Mouse (Mus musculus) gastrocnemius, adult 2 months (tissue): ENCODE data around the gene Cdca3. TPM values are rescaled to one million over a fixed set of nuclear protein-coding genes. Genes with fewer than 3 reads are reported as not detected.

Source experiments
- DNase-seq: peaks from one replicate; pipeline ENCODE4 v3.0.0; 2022
- H3K27ac ChIP-seq: fragments of 200-600 bp; 2 replicates; pipeline ENCODE4 v1.8.1; 2022; ENCODE audit warnings: mild to moderate bottlenecking
- H3K4me3 ChIP-seq: fragments of 200-600 bp; 2 replicates; pipeline ENCODE4 v1.8.1; 2022; ENCODE audit warnings: mild to moderate bottlenecking, moderate library complexity
- CTCF ChIP-seq: fragments of 200-600 bp; IDR thresholded peaks from 2 replicates; pipeline ENCODE4 v1.8.1; 2022; ENCODE audit warnings: antibody characterized with exemption, mild to moderate bottlenecking, moderate library complexity
- intact Hi-C: fragments of 180-260 bp; cut with DNase I; formaldehyde crosslinking; loops from one replicate; pipeline ENCODE4 v1.15.1; 2025
- total RNA-seq, 2 experiments: library from RNA; stranded (reverse); gene quantifications; 2 replicates each; pipeline ENCODE4 v1.2.3; 2021

The Cdca3 gene
- total RNA-seq, 2 experiments from 2014 or later, result 0.26 to 0.31 TPM

DNA sequence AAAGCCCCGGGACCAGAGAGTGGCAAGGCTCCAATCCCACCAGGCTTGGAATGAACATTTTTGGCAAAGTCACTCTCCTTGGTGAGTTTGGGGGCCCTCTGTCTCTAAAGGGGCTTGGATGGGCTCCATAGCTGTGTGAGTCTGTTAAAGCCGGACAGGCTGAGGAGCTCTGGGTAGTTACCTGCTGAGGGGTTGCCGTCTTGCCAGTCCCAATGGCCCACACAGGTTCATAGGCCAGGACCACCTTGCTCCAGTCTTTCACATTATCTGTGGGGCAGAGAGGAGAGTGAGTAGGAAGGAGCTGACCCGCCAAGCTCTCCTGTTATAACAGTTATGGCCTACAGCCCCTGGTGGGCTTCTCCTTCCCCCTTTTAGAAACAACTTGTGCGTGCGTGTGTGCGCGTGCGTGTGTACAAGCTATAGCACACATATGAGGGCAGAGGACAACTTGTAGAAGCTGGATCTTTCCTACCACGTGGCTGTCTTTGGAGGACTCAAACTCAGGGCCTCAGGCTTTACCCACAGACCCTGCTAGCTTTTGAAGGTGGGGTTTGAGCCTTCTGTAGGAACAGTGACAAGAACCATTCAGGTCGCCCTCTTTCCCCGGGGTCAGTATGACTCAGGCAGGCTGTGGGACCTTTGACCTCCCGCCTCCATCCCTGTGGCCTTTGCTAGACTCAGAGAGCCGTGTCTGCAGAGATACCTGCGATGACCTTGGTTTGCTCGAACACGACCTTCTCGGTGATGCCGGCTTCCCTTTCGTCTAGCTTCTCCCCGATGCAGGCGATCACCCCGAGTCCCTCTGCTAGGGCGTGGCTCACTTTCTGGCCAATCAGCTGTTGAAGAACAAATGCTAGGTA is 17.4 kb upstream of the Cdca3 start:
- H3K27ac ChIP-seq, result peak overlapping the region; percentile 99
- DNase-seq, result peak; percentile 50

DNA sequence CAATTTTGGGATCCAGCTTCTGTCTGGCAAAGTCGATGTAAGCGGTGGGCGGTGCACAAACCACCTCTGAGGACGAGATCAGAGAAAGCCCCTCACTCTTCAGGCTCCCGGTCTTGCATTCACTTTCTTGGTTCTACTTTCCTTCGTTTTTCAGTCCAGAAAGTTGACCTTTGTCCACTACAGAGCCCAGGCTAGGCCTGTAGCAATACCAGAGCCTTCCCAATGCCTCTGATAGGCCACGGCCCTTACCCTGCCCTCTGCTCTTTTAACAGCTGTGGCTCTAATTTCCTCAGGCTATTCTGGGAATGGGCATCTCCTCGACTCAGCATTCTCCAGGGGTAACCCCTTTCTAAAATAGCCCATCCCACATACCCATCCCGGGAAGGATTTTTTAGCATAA is 16.5 kb upstream of the Cdca3 start:
- no peak for TF ChIP-seq CTCF
- DNase-seq, result peak; percentile 78
- intact Hi-C loops, result no loop called here
- Histone ChIP-seq H3K27ac (peak overlapping the region; percentile 99), H3K4me3 (peak overlapping the region; percentile 90)

More for the DNA sequence above, 17.4 kb upstream of the Cdca3 start:
- TF ChIP-seq CTCF, result no peak
- intact Hi-C loops, result no loop called here
- H3K4me3 ChIP-seq, result peak overlapping the region; percentile 90

DNA sequence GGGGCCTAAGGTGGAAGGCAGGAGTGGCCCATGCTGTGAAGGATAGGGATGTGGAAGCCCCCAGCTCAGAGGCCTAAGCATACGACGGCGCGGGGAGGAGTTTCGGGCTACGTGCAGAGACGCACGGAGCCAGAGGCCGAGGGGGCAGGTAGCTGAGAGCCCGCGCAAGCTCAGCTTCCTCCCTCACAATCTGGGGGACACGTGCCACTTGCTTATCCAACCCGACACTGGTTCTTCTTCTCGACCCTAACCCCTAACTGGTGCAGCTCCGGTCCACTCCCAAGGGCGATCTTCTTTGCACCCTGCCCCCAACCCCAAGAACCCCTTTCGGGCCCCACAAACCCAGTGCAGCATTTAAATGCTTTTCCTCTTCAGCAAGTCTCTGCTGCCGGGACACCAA is 15.9 kb upstream of the Cdca3 start:
- TF ChIP-seq CTCF, result no peak
- Histone ChIP-seq H3K4me3 (peak overlapping the region; percentile 90), H3K27ac (peak overlapping the region; percentile 99)
- intact Hi-C loops, result no loop called here
- peak; percentile 88 for DNase-seq

DNA sequence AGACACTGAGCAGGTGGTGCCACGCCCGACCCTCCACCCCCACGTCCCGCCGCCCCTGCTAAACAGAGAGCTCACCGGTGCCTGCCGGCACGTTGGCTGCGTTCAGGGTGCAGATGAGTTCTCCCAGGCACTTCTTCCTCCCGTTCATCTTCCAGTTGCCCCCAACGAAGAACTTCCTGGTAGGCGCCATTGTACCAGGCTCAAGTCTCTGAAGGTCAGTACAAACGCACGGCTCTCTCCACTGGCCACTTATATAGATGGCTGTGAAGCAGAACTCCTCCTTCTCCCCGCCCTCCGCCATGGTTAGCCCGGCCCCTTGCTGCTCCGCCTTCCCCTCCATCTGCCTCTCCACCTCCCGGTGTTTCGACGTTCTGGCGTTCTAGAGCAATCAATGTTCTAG is 15.4 kb upstream of the Cdca3 start, which contains the start of gene Tpi1:
Gene Tpi1 (minus strand): TSS at position 364 of the 400 bp plus-strand sequence.
- peak within 1 kb of the TSS; percentile 90 for H3K4me3 ChIP-seq
- peak; percentile 8; the same call in 1 of the 2 replicates for TF ChIP-seq CTCF
- peak; percentile 95 for DNase-seq
- intact Hi-C loops, result loop anchor here (2.0 kb wide), 1 partner anchor 15 kb away; the partner anchor contains the start of genes Cdca3 and Usp5
- H3K27ac ChIP-seq, result peak within 1 kb of the TSS; percentile 99

DNA sequence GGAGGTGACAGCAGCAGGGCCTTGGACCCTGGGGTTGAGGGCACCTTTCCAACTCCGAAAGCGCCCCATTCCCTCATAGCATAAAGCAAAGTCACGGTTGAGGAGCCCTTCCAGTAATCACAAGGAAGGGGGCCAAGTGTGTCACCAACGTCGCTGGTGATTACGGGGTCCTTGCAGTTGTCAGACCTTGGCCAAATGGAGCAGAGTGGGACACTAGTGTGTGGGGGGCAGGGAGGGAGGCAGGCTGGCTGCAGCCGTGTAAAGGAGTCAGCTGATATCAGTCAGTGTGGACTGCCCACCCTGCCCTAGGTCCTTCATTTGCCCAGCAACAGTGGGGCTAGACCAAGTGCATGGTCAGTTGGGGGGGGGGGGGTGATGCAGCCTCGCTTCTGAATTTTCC is 14.9 kb upstream of the Cdca3 start:
- Histone ChIP-seq H3K4me3 (peak overlapping the region; percentile 90), H3K27ac (peak overlapping the region; percentile 99)
- no peak for TF ChIP-seq CTCF
- intact Hi-C loops, result loop anchor here (2.0 kb wide), 1 partner anchor 14 kb away; the partner anchor contains the start of genes Cdca3 and Usp5
- DNase-seq, result no peak

DNA sequence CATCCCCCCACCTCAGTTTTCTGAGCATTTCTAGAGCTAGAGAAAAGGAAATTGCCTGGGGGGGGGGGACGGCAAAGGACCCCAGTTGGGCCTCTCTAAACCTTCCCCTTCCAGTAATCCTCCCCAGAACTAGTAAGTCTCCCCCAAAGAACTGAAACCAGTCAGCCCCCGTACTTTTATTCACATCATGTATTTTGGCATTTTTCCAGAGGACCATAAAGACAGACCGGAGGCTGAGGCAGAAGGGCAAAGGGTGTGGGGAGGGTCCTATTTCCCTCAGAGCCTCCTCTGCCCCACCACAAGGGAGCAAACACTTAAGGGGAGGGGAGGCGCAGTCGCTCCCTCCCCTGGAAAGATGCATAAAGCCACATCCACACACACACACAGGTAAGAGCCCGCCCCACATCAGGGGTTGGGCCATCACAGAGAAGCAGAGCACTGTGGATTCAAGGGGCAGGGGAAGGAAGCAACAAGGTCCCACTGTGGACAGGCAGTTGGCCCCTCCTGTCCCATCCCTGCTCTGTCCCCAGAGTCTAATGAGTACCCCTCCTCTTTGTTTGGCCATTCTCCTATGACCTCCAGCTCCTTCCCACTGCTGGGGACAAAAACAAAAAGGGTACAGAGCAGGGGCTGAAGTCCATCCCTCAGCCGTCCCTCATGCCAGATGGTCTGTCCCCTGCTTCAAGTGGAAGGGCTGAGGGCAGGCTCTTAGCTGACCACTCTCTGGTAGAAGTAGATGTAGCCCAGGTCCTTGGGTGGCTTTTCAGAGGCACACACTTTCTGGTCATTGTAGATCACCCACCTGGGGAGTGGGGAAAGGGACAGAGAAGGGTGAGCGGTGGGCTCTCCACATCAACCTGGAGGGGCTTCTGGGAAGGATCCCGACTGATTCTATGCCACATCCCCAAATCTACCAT is 14.2 kb upstream of the Cdca3 start:
- no peak for TF ChIP-seq CTCF
- intact Hi-C loops, result loop anchor here (2.0 kb wide), 1 partner anchor 14 kb away; the partner anchor contains the start of genes Cdca3 and Usp5
- peak; percentile 17 for DNase-seq
- H3K27ac ChIP-seq, result no peak overlapping the region
- H3K4me3 ChIP-seq, result no peak overlapping the region

DNA sequence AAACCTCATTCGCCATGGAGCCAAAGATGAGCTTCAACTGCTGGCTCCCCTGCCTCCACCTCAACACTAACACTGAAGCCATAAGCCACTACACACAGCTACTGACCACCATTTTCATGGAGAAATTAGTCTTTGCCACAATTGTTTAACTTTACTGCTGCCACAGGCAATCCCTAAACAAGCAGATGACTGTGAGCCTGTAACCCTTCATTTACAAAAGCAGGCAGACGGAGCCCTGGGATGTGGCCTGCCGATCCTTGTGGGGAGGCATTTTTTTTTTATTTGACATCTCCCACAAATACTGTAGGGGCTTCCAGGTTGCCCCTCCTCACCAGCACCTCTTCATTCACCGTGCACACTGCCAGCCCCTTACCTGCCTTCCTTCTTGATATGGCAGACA is 12.7 kb upstream of the Cdca3 start:
- TF ChIP-seq CTCF, result no peak
- Histone ChIP-seq H3K4me3 (no peak overlapping the region), H3K27ac (no peak overlapping the region)
- DNase-seq, result peak; percentile 12
- intact Hi-C loops, result no loop called here

DNA sequence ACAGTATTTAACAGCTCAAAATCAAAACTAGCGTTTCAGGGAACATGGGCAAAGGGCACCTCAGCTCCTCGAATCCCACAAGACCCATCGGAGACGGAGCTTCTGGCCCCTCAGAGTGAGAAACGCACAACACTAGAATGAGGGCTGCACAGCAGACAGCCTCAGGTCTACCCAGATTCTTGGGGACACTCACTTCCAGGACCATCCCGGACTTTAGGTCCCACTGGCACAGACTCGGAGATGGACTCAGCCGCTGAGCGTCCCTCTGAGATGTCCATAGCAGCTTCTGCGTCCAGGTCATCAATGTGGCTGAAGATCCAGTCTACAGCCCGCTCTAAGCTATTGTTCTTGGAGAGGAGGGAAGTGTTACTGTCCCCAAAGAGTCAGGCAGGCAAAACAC is 12.2 kb upstream of the Cdca3 start:
- peak; percentile 4 for DNase-seq
- intact Hi-C loops, result no loop called here
- H3K4me3 ChIP-seq, result no peak overlapping the region
- no peak overlapping the region for H3K27ac ChIP-seq
- no peak for TF ChIP-seq CTCF

DNA sequence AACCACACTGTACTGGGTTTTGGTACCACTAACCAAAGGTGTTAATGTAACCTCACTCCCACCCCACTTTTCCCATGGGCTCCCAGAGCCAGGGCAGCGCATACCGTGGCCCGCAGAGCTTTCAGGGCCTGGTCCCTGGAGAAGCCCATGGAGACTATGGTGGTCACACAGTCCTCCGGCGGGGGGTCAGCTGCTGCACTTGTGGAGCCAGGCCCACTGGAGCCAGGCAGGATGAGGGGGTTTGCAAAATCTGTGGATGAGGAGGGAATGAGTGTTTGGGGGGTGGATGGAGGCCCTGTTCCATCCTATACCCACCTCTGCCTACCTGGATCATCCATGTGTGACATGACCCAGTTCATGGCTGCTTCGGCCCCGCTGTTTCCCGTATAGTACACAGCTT is 11.8 kb upstream of the Cdca3 start:
- H3K27ac ChIP-seq, result no peak overlapping the region
- intact Hi-C loops, result no loop called here
- H3K4me3 ChIP-seq, result no peak overlapping the region
- peak; percentile 20 for DNase-seq
- TF ChIP-seq CTCF, result no peak

DNA sequence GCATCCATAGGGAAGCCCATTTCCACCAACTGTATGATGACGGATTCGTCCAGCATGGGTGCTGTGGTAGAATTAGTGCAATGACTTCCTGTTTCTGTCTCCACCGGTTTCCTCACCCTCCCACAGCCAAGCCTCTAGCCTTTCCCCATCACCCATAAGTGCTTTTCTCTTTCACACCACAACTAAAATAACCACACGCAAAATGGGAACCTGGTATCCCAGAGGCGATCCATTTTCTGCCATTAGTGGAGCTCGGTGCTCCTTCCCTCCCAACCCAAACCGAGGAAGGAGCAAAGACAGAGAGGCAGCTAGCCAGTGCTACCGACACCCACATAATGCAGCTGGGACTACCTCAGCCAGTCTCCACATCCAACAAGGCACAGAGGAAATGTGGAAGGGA is 11.4 kb upstream of the Cdca3 start:
- H3K4me3 ChIP-seq, result no peak overlapping the region

DNA sequence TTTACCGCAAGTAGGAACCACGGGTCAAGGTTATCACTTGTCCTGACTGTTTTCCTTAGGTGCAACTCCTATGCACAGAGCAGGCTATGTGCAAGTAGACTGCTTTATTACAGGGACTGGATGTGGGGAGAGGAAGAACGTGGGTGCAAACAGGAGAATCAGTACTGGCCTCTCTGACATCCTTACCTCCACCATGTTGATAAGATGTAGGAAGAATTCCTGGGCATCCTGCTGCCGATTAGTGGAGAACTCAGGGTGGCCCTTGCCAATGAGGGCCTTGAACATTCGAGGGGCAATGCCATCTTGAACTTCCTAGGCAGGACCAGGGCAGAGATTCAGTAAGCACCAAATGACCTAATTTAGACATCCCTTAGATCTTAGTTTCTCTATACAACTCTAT is 8.5 kb upstream of the Cdca3 start:
- Histone ChIP-seq H3K4me3 (no peak overlapping the region), H3K27ac (no peak overlapping the region)
- intact Hi-C loops, result no loop called here
- DNase-seq, result peak; percentile 5
- no peak for TF ChIP-seq CTCF

More for the DNA sequence above, 11.4 kb upstream of the Cdca3 start:
- no peak overlapping the region for H3K27ac ChIP-seq
- DNase-seq, result no peak
- intact Hi-C loops, result no loop called here
- no peak for TF ChIP-seq CTCF

DNA sequence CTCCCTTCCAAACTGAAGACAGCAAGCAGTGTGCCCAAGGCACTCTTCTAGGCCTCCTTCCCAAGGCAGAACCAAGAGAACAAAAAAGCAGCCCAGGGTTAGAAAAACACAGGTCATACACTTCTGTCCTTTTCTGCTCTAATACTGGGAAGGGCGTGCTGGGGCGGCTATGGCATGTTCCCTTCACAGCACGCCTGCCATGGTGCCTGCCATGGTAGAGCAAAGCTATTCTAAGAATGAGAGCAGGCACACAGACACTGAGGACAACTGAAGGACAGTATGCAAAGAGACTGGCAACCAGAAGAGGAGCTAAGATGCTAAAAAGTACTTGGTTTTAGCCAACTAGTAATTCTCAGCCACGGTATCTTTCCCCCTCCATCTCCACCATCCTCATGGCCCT is 7.3 kb upstream of the Cdca3 start:
- no peak for TF ChIP-seq CTCF
- H3K27ac ChIP-seq, result no peak overlapping the region
- intact Hi-C loops, result no loop called here
- peak; percentile 10 for DNase-seq
- no peak overlapping the region for H3K4me3 ChIP-seq
